Mouse (Mus musculus) small intestine, adult 2 months (tissue): Measurements from ENCODE around the gene Zmiz1.

Source experiments
- CTCF ChIP-seq: fragments of 200-500 bp; IDR thresholded peaks from 2 replicates; pipeline ENCODE4 v1.5.1; 2012; ENCODE audit warnings: low read depth, mild to moderate bottlenecking, control low read depth, inconsistent platforms, low read length, moderate library complexity, mixed read lengths; ENCODE audit not compliant: insufficient replicate concordance, insufficient read length; ENCODE audit errors: extremely low read depth
- POLR2A ChIP-seq: fragments of 200-500 bp; IDR thresholded peaks from 2 replicates; pipeline ENCODE4 v1.6.1; 2012; ENCODE audit warnings: low read depth, mild to moderate bottlenecking, control low read depth, inconsistent platforms, low read length, moderate library complexity

DNA sequence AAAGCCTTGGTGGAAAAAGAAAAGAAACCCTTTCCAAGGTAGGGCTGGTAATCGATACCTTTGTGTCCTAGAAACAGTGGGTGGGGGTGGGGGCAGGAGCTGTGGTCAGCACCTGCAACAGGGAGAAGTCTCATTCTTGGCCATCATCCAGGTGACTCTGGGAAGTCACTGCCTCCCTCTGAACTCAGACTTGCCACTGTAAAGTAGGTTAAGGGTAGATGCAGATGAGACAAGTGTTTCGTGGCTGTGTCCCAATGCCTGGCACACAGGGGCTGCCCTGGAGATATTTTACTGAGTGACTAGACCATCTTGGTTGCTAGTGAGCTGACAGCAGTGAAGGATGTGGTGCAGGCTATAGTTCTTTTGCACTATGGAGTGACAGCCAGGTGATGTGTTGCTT, 79.5 kb downstream of the Zmiz1 start:
- TF ChIP-seq CTCF (no peak), POLR2A (no peak)
